Mouse (Mus musculus) forebrain, postnatal 0 days (tissue): ENCODE data around the gene Glis2. TPM values are rescaled to one million over a fixed set of nuclear protein-coding genes. Genes with fewer than 3 reads are reported as not detected.

Experiments
- ATAC-seq: fragments of 200-750 bp; cut with Nextera tagmentation; 2 replicates; pipeline ENCODE4 v1.8.0; 2017; ENCODE audit warnings: mild to moderate bottlenecking, moderate library complexity
- DNase-seq: peaks from one replicate; pipeline ENCODE4 v3.0.0-alpha.2; 2015
- H3K27ac ChIP-seq: fragments of 300-500 bp; sonication (generic); 2 replicates; pipeline ENCODE4 v1.5.1; 2014; ENCODE audit warnings: low read depth, mild to moderate bottlenecking, antibody characterized with exemption, low read length, moderate library complexity, mixed read lengths
- H3K27me3 ChIP-seq: fragments of 300-500 bp; sonication (generic); 2 replicates; pipeline ENCODE4 v1.6.1; 2014; ENCODE audit warnings: mild to moderate bottlenecking, low read length, mixed read lengths; ENCODE audit not compliant: insufficient read depth
- H3K36me3 ChIP-seq: fragments of 300-500 bp; sonication (generic); 2 replicates; pipeline ENCODE4 v1.6.1; 2014; ENCODE audit warnings: mild to moderate bottlenecking, moderate library complexity; ENCODE audit not compliant: insufficient read depth
- H3K4me1 ChIP-seq: fragments of 300-500 bp; sonication (generic); 2 replicates; pipeline ENCODE4 v1.6.1; 2014; ENCODE audit warnings: antibody characterized with exemption; ENCODE audit not compliant: insufficient read depth
- H3K4me2 ChIP-seq: fragments of 300-500 bp; sonication (generic); 2 replicates; pipeline ENCODE4 v1.6.1; 2014; ENCODE audit warnings: low read depth, mild to moderate bottlenecking, moderate library complexity
- H3K4me3 ChIP-seq: fragments of 300-500 bp; sonication (generic); 2 replicates; pipeline ENCODE4 v1.5.1; 2014; ENCODE audit warnings: low read depth, low read length, mixed read lengths
- H3K9ac ChIP-seq: fragments of 300-500 bp; sonication (generic); 2 replicates; pipeline ENCODE4 v1.6.1; 2014; ENCODE audit warnings: mild to moderate bottlenecking
- H3K9me3 ChIP-seq: fragments of 300-500 bp; sonication (generic); 2 replicates; pipeline ENCODE4 v1.6.1; 2016; ENCODE audit warnings: low read length
- CTCF ChIP-seq: sonication (generic); IDR thresholded peaks from 2 replicates; pipeline ENCODE4 v1.5.1; 2016; ENCODE audit warnings: antibody characterized with exemption, control low read depth, low read depth
- WGBS: fragments of 180-500 bp; shearing (Covaris S2); extraction: QIAGEN DNeasy Blood & Tissue Kit; methylation state at CpG from one replicate; pipeline ENCODE4 v1.1.7; 2014; 5-methylcytosine and 5-hydroxymethylcytosine counted together
- polyA plus RNA-seq: library from polyadenylated mRNA; unstranded; fragments of >200 nt; fragmentation: Nextera tagmentation; extraction: Ambion mirVana; gene quantifications from 2 replicates; pipeline ENCODE4 v1.2.1, GENCODE M21; 2015
- total RNA-seq: library from RNA; depleted of rRNA; stranded (reverse); fragments of >200 nt; gene quantifications from 2 replicates; pipeline ENCODE4 v1.2.3, GENCODE M21; 2014

The Glis2 gene
- total and polyA plus RNA-seq, 2 experiments from 2014 or later, result 11.6 to 15.2 TPM

GRCm38 (mm10) chr16:4603453-4603837, 8.9 kb downstream of the Glis2 start:
- Histone ChIP-seq H3K36me3 (0 out of 2 replicates have a peak, but pooled peaks cover under 1% of the 10 kb centered on the region), H3K4me1 (peaks cover 4% of the 10 kb centered on the region), H3K9ac (no peak overlapping the region), H3K4me2 (no peak overlapping the region), H3K27me3 (no peaks in the 10 kb centered on the region), H3K4me3 (no peak overlapping the region), H3K27ac (no peak overlapping the region), H3K9me3 (no peaks in the 10 kb centered on the region)
- ATAC-seq (no peak), DNase-seq (no peak)
- WGBS, result 73% methylated on average over 1 of the region's 1 CpGs
- TF ChIP-seq CTCF, result no peak

GRCm38 (mm10) chr16:4604293-4604837, 9.9 kb downstream of the Glis2 start:
- Histone ChIP-seq H3K4me1 (no peaks in the 10 kb centered on the region), H3K36me3 (0 out of 2 replicates have a peak, but pooled peaks cover 6% of the 10 kb centered on the region), H3K4me3 (no peak overlapping the region), H3K27ac (no peak overlapping the region), H3K27me3 (no peaks in the 10 kb centered on the region), H3K4me2 (no peak overlapping the region), H3K9ac (no peak overlapping the region), H3K9me3 (no peaks in the 10 kb centered on the region)
- DNase-seq (no peak), ATAC-seq (no peak)
- WGBS, result 72% methylated on average over 11 of the region's 11 CpGs
- no peak for TF ChIP-seq CTCF

- no peaks in the 10 kb centered on the region for H3K4me1 ChIP-seq
- H3K9ac ChIP-seq, result no peak overlapping the region
Observed at GRCm38 (mm10) chr16:4605514-4606131, 11.1 kb downstream of the Glis2 start.

GRCm38 (mm10) chr16:4606431-4607084, 12.0 kb downstream of the Glis2 start:
- Histone ChIP-seq H3K27ac (no peak overlapping the region), H3K4me3 (no peak overlapping the region), H3K4me1 (no peaks in the 10 kb centered on the region), H3K4me2 (no peak overlapping the region), H3K9me3 (no peaks in the 10 kb centered on the region), H3K36me3 (peaks cover 23% of the 10 kb centered on the region), H3K9ac (peak overlapping the region; percentile 22; the same call in 1 of the 2 replicates), H3K27me3 (no peaks in the 10 kb centered on the region)
- WGBS, result 55% methylated on average over 5 of the region's 5 CpGs
- peak; percentile 55 for TF ChIP-seq CTCF
- ATAC-seq (no peak; the same call in 1 of the 2 replicates), DNase-seq (peak; percentile 23)

More at GRCm38 (mm10) chr16:4605514-4606131, 11.1 kb downstream of the Glis2 start:
- H3K4me3 ChIP-seq, result no peak overlapping the region
- no peak for ATAC-seq
- H3K27ac ChIP-seq, result no peak overlapping the region; the same call in 1 of the 2 replicates
- H3K27me3 ChIP-seq, result no peaks in the 10 kb centered on the region
- H3K36me3 ChIP-seq, result peaks cover 13% of the 10 kb centered on the region
- no peak for TF ChIP-seq CTCF
- no peak overlapping the region for H3K4me2 ChIP-seq
- WGBS, result 44% methylated on average over 13 of the region's 13 CpGs
- DNase-seq, result no peak
- H3K9me3 ChIP-seq, result no peaks in the 10 kb centered on the region

GRCm38 (mm10) chr16:4607818-4608531, 13.5 kb downstream of the Glis2 start:
- peak; percentile 93 for TF ChIP-seq CTCF

GRCm38 (mm10) chr16:4608532-4609059, 14.1 kb downstream of the Glis2 start:
- Histone ChIP-seq H3K4me3 (no peak overlapping the region), H3K9me3 (no peaks in the 10 kb centered on the region), H3K36me3 (peaks cover 37% of the 10 kb centered on the region), H3K4me2 (no peak overlapping the region), H3K9ac (no peak overlapping the region), H3K4me1 (no peaks in the 10 kb centered on the region), H3K27ac (no peak overlapping the region), H3K27me3 (no peaks in the 10 kb centered on the region)
- ATAC-seq, result no peak
- TF ChIP-seq CTCF, result no peak
- no peak for DNase-seq
- 89% methylated on average over 19 of the region's 19 CpGs for WGBS

More at GRCm38 (mm10) chr16:4607818-4608531, 13.5 kb downstream of the Glis2 start:
- Histone ChIP-seq H3K27me3 (no peaks in the 10 kb centered on the region), H3K27ac (no peak overlapping the region), H3K9ac (no peak overlapping the region), H3K4me2 (no peak overlapping the region), H3K9me3 (no peaks in the 10 kb centered on the region), H3K4me1 (no peaks in the 10 kb centered on the region), H3K36me3 (peaks cover 31% of the 10 kb centered on the region), H3K4me3 (no peak overlapping the region)
- WGBS, result 53% methylated on average over 9 of the region's 9 CpGs
- DNase-seq, result peak; percentile 87
- peak; percentile 67 for ATAC-seq
